Mouse (Mus musculus): ENCODE results near the gene Atp13a3. TPM values are rescaled to one million over a fixed set of nuclear protein-coding genes. Genes with fewer than 3 reads are reported as not detected.

The Atp13a3 gene
- polyA plus RNA-seq, 1 experiment from 2014 or later = 17.4 TPM

GRCm38 (mm10) chr16:30307306-30307705 lies 98.5 kb downstream of the Atp13a3 start:
- 49% methylated on average over 12 of the region's 12 CpGs for WGBS
- no peak overlapping the region for H3K27ac ChIP-seq (ENCODE audit: low read depth)
- H3K9ac ChIP-seq = no peak overlapping the region
- DNase-seq = no peak
- no peaks in the 10 kb centered on the region; the same call in 1 of the 2 replicates for H3K4me1 ChIP-seq (ENCODE audit: insufficient read depth)
- ATAC-seq (ENCODE audit: insufficient read depth) = no peak
- no peak overlapping the region for H3K4me3 ChIP-seq (ENCODE audit: low read depth, low read length)
- H3K9me3 ChIP-seq (ENCODE audit: low read depth, low read length) = no peaks in the 10 kb centered on the region
- H3K36me3 ChIP-seq (ENCODE audit: insufficient read depth) = 0 out of 2 replicates have a peak, but pooled peaks cover 4% of the 10 kb centered on the region
- no peak overlapping the region for H3K4me2 ChIP-seq
- TF ChIP-seq CTCF (IDR thresholded peaks at IDR 0.05; ENCODE audit: low read depth) = no peak
- peaks cover 51% of the 10 kb centered on the region for H3K27me3 ChIP-seq (ENCODE audit: insufficient read depth, low read length)

DNA sequence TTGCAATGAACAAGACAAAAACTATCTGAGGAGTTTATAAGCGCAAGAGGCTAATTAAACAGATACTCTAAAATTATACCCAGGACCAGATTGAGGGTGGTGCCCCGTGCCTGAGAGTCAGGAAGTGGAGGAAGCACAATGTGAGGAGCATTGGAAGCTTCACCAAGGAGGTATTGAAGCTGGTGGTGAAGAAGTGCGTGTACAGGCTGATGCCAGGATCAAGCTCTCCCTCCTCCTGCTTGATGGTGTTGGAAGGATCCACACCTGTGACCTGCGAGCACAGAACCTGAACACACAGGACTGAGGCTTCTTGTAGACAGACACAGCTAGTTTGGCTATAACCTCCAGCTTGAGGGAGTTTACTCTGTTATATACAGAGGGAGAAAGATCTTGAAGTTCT lies 99.7 kb downstream of the Atp13a3 start:
- H3K36me3 ChIP-seq (ENCODE audit: insufficient read depth) = no peaks in the 10 kb centered on the region
- H3K9ac ChIP-seq = no peak overlapping the region
- H3K27me3 ChIP-seq (ENCODE audit: insufficient read depth, low read length) = peaks cover 46% of the 10 kb centered on the region
- TF ChIP-seq CTCF (IDR thresholded peaks at IDR 0.05; ENCODE audit: low read depth) = no peak
- H3K4me2 ChIP-seq = no peak overlapping the region
- ATAC-seq (ENCODE audit: insufficient read depth) (no peak), DNase-seq (no peak)
- H3K4me3 ChIP-seq (ENCODE audit: low read depth, low read length) = no peak overlapping the region
- H3K9me3 ChIP-seq (ENCODE audit: low read depth, low read length) = no peaks in the 10 kb centered on the region
- 72% methylated on average over 4 of the region's 4 CpGs for WGBS
- no peaks in the 10 kb centered on the region; the same call in 1 of the 2 replicates for H3K4me1 ChIP-seq (ENCODE audit: insufficient read depth)
- no peak overlapping the region for H3K27ac ChIP-seq (ENCODE audit: low read depth)

GRCm38 (mm10) chr16:30304236-30304635 lies 101.5 kb downstream of the Atp13a3 start:
- ATAC-seq (ENCODE audit: insufficient read depth) (peak; percentile 69; the same call in 1 of the 2 replicates), DNase-seq (peak; percentile 76)
- H3K9me3 ChIP-seq (ENCODE audit: low read depth, low read length) = no peaks in the 10 kb centered on the region
- no peaks in the 10 kb centered on the region; the same call in 1 of the 2 replicates for H3K4me1 ChIP-seq (ENCODE audit: insufficient read depth)
- peaks cover 27% of the 10 kb centered on the region for H3K27me3 ChIP-seq (ENCODE audit: insufficient read depth, low read length)
- WGBS = 29% methylated on average over 5 of the region's 5 CpGs
- TF ChIP-seq CTCF (IDR thresholded peaks at IDR 0.05; ENCODE audit: low read depth) = no peak
- H3K4me2 ChIP-seq = no peak overlapping the region
- H3K4me3 ChIP-seq (ENCODE audit: low read depth, low read length) = no peak overlapping the region
- H3K36me3 ChIP-seq (ENCODE audit: insufficient read depth) = no peaks in the 10 kb centered on the region
- no peak overlapping the region for H3K9ac ChIP-seq
- no peak overlapping the region for H3K27ac ChIP-seq (ENCODE audit: low read depth)

DNA sequence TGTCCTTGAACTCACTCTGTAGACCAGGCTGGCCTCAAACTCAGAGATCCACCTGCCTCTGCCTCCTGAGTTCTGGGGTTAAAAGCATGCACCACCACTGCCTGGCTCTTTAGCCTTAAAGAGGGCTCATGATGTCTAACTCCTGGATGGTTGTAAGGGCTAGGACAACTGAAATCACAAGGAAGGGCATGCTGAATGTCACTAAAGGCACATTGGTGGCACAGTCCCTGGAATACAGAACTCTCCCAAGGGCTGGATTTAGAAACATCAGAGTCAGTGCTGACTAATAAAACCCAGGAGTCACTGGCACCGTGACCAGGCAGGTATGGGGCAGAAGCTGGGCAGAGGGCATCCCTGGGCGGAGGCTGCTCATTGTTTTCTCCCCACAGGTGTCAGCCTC lies 102.4 kb downstream of the Atp13a3 start:
- no peak for DNase-seq
- Histone ChIP-seq H3K36me3 (ENCODE audit: insufficient read depth) (no peaks in the 10 kb centered on the region), H3K27ac (ENCODE audit: low read depth) (no peak overlapping the region), H3K9me3 (ENCODE audit: low read depth, low read length) (no peaks in the 10 kb centered on the region), H3K27me3 (ENCODE audit: insufficient read depth, low read length) (peaks cover 19% of the 10 kb centered on the region), H3K4me1 (ENCODE audit: insufficient read depth) (no peaks in the 10 kb centered on the region; the same call in 1 of the 2 replicates), H3K9ac (no peak overlapping the region), H3K4me3 (ENCODE audit: low read depth, low read length) (no peak overlapping the region), H3K4me2 (no peak overlapping the region)
- no peak for TF ChIP-seq CTCF (IDR thresholded peaks at IDR 0.05; ENCODE audit: low read depth)
- ATAC-seq (ENCODE audit: insufficient read depth) = no peak
- WGBS = 68% methylated on average over 2 of the region's 2 CpGs

DNA sequence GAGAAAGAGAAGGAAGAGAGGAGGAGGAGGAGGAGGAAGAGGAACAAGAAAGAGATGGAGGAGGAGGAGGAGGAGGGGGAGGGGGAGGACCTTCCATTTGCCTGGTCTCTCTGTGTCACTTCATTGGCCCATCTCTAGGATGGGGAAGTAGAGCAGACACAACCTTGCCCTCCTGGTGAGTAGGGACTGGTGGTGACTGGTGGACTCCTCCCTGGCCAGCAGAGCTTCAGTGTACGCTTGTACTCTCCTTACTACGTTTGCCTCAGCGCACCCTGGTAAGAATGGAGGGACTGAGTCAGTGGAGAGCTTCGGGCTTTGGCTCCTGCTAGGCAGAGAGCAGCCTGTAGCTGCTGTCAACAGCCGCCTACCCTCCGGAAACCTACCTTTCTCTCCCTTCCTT lies 103.1 kb downstream of the Atp13a3 start:
- no peak overlapping the region for H3K4me3 ChIP-seq (ENCODE audit: low read depth, low read length)
- TF ChIP-seq CTCF (IDR thresholded peaks at IDR 0.05; ENCODE audit: low read depth) = no peak
- no peaks in the 10 kb centered on the region for H3K9me3 ChIP-seq (ENCODE audit: low read depth, low read length)
- no peaks in the 10 kb centered on the region for H3K4me1 ChIP-seq (ENCODE audit: insufficient read depth)
- peaks cover 12% of the 10 kb centered on the region for H3K27me3 ChIP-seq (ENCODE audit: insufficient read depth, low read length)
- H3K36me3 ChIP-seq (ENCODE audit: insufficient read depth) = no peaks in the 10 kb centered on the region
- ATAC-seq (ENCODE audit: insufficient read depth) = no peak
- H3K27ac ChIP-seq (ENCODE audit: low read depth) = no peak overlapping the region
- 78% methylated on average over 6 of the region's 6 CpGs for WGBS
- no peak overlapping the region for H3K9ac ChIP-seq
- DNase-seq = no peak
- H3K4me2 ChIP-seq = no peak overlapping the region

- TF ChIP-seq CTCF (IDR thresholded peaks at IDR 0.05; ENCODE audit: low read depth) = no peak
- DNase-seq (peak; percentile 54), ATAC-seq (ENCODE audit: insufficient read depth) (no peak)
- no peaks in the 10 kb centered on the region for H3K27me3 ChIP-seq (ENCODE audit: insufficient read depth, low read length)
- no peak overlapping the region for H3K4me2 ChIP-seq
- whole genome bisulfite sequencing = 57% methylated on average over 10 of the region's 10 CpGs
- no peak overlapping the region for H3K9ac ChIP-seq
- H3K9me3 ChIP-seq (ENCODE audit: low read depth, low read length) = no peaks in the 10 kb centered on the region
- no peak overlapping the region for H3K27ac ChIP-seq (ENCODE audit: low read depth)
- H3K4me1 ChIP-seq (ENCODE audit: insufficient read depth) = no peaks in the 10 kb centered on the region
- no peak overlapping the region for H3K4me3 ChIP-seq (ENCODE audit: low read depth, low read length)
- no peaks in the 10 kb centered on the region for H3K36me3 ChIP-seq (ENCODE audit: insufficient read depth)
Measured at GRCm38 (mm10) chr16:30299711-30300277, 106.0 kb downstream of the Atp13a3 start.

GRCm38 (mm10) chr16:30297450-30297849 lies 108.3 kb downstream of the Atp13a3 start:
- no peak for TF ChIP-seq CTCF (IDR thresholded peaks at IDR 0.05; ENCODE audit: low read depth)
- Histone ChIP-seq H3K9me3 (ENCODE audit: low read depth, low read length) (no peaks in the 10 kb centered on the region), H3K4me3 (ENCODE audit: low read depth, low read length) (no peak overlapping the region), H3K4me1 (ENCODE audit: insufficient read depth) (no peaks in the 10 kb centered on the region), H3K27me3 (ENCODE audit: insufficient read depth, low read length) (no peaks in the 10 kb centered on the region), H3K27ac (ENCODE audit: low read depth) (no peak overlapping the region), H3K9ac (no peak overlapping the region), H3K36me3 (ENCODE audit: insufficient read depth) (no peaks in the 10 kb centered on the region), H3K4me2 (no peak overlapping the region)
- DNase-seq (no peak), ATAC-seq (ENCODE audit: insufficient read depth) (no peak)
- 72% methylated on average over 7 of the region's 7 CpGs for WGBS
